Mouse (Mus musculus) cerebellum, adult 2 months (tissue): ENCODE data around the gene Hps4. TPM values are rescaled to one million over a fixed set of nuclear protein-coding genes. Genes with fewer than 3 reads are reported as not detected.
A peak's percentile ranks its signal among the peaks of the same experiment; 100 is the strongest.
"Not testable (repeated sequence)": the region's sequence is repeated elsewhere in the genome, so short reads cannot be mapped to it uniquely, and the experiment has no call there.

Experiments used
- DNase-seq, 2 experiments: peaks; one replicate each; pipeline ENCODE4 v3.0.0; 2021
- H3K27ac ChIP-seq: fragments of 200-500 bp; 2 replicates; pipeline ENCODE4 v1.5.1; 2012; ENCODE audit warnings: low read length, control low read depth, inconsistent platforms; ENCODE audit not compliant: insufficient read depth
- H3K27me3 ChIP-seq: fragments of 200-500 bp; 2 replicates; pipeline ENCODE4 v1.6.1; 2012; ENCODE audit warnings: inconsistent platforms, mild to moderate bottlenecking, low read length, moderate library complexity; ENCODE audit not compliant: control insufficient read depth, insufficient read depth
- H3K4me1 ChIP-seq: fragments of 200-500 bp; 2 replicates; pipeline ENCODE4 v1.6.1; 2011; ENCODE audit warnings: low read length; ENCODE audit not compliant: control insufficient read depth, insufficient read depth
- H3K4me3 ChIP-seq: fragments of 200-500 bp; replicated peaks from 2 replicates; pipeline ENCODE3; 2011; ENCODE audit warnings: mild to moderate bottlenecking, low read depth, low read length, control low read depth; ENCODE audit not compliant: insufficient read depth
- CTCF ChIP-seq: fragments of 200-500 bp; IDR thresholded peaks from 2 replicates; pipeline ENCODE4 v1.5.1; 2011; ENCODE audit warnings: low read depth, mild to moderate bottlenecking, control low read depth, low read length, moderate library complexity, borderline replicate concordance; ENCODE audit not compliant: insufficient read depth
- POLR2A ChIP-seq: fragments of 200-500 bp; IDR thresholded peaks from 2 replicates; pipeline ENCODE4 v1.6.1; 2011; ENCODE audit warnings: low read length, control low read depth, borderline replicate concordance; ENCODE audit not compliant: insufficient read depth
- WGBS: fragments of 180-500 bp; shearing (Covaris S2); methylation state at CpG from one replicate; pipeline ENCODE4 v1.1.7; 2018; 5-methylcytosine and 5-hydroxymethylcytosine counted together
- polyA plus RNA-seq: library from polyadenylated mRNA; depleted of rRNA; stranded (reverse); fragments of >200 nt; gene quantifications from 2 replicates; pipeline ENCODE4 v1.2.3, GENCODE M21; 2012

Hps4 gene
- polyA plus RNA-seq, 1 experiment: 47.4 TPM

- no peak overlapping the region for H3K4me3 ChIP-seq
- no peak for TF ChIP-seq POLR2A
- no peak for TF ChIP-seq CTCF
- H3K4me1 ChIP-seq: no peaks in the 10 kb centered on the region
- 70% methylated on average over 3 of the region's 3 CpGs for WGBS
- no peak for DNase-seq
- no peak overlapping the region for H3K27ac ChIP-seq
- H3K27me3 ChIP-seq: no peaks in the 10 kb centered on the region
Observed at GRCm38 (mm10) chr5:112402437-112402836, 59.6 kb downstream of the Hps4 start.

GRCm38 (mm10) chr5:112406017-112406416 is 63.1 kb downstream of the Hps4 start:
- no peak overlapping the region for H3K27ac ChIP-seq
- H3K27me3 ChIP-seq: no peaks in the 10 kb centered on the region
- H3K4me3 ChIP-seq: no peak overlapping the region
- no peak for TF ChIP-seq CTCF
- no peak for TF ChIP-seq POLR2A
- DNase-seq: no peak
- 61% methylated on average over 3 of the region's 3 CpGs for WGBS
- no peaks in the 10 kb centered on the region for H3K4me1 ChIP-seq

GRCm38 (mm10) chr5:112409274-112409673 is 66.4 kb downstream of the Hps4 start:
- no peaks in the 10 kb centered on the region for H3K27me3 ChIP-seq
- TF ChIP-seq POLR2A: no peak
- no peak for TF ChIP-seq CTCF
- 33% methylated on average over 5 of the region's 5 CpGs for WGBS
- no peak overlapping the region for H3K4me3 ChIP-seq
- no peak for DNase-seq
- H3K4me1 ChIP-seq: no peaks in the 10 kb centered on the region
- no peak overlapping the region for H3K27ac ChIP-seq

- TF ChIP-seq CTCF: no peak
- no peak for TF ChIP-seq POLR2A
- no peak for DNase-seq
- WGBS: 54% methylated on average over 11 of the region's 11 CpGs
- no peak overlapping the region for H3K27ac ChIP-seq
- H3K4me1 ChIP-seq: no peaks in the 10 kb centered on the region
- no peaks in the 10 kb centered on the region for H3K27me3 ChIP-seq
- H3K4me3 ChIP-seq: no peak overlapping the region
Observed at GRCm38 (mm10) chr5:112411072-112411471, 68.2 kb downstream of the Hps4 start.

- Histone ChIP-seq H3K4me1 (no peaks in the 10 kb centered on the region), H3K27me3 (no peaks in the 10 kb centered on the region), H3K27ac (no peak overlapping the region), H3K4me3 (no peak overlapping the region)
- TF ChIP-seq CTCF (no peak), POLR2A (no peak)
- no peak for DNase-seq
- WGBS: 32% methylated on average over 19 of the region's 19 CpGs
Observed at GRCm38 (mm10) chr5:112411514-112412335, 68.8 kb downstream of the Hps4 start.

GRCm38 (mm10) chr5:112412781-112413180 is 69.9 kb downstream of the Hps4 start:
- not testable (repeated sequence) for H3K4me1 ChIP-seq, H3K27me3 ChIP-seq, H3K27ac ChIP-seq, DNase-seq, H3K4me3 ChIP-seq
- 90% methylated on average over 4 of the region's 4 CpGs for WGBS

- Histone ChIP-seq H3K27ac (no peak overlapping the region), H3K4me1 (peaks cover 7% of the 10 kb centered on the region; the same call in 1 of the 2 replicates), H3K27me3 (no peaks in the 10 kb centered on the region), H3K4me3 (no peak overlapping the region)
- 57% methylated on average over 5 of the region's 5 CpGs for WGBS
- DNase-seq: no peak
- no peak for TF ChIP-seq CTCF
- TF ChIP-seq POLR2A: no peak
Observed at GRCm38 (mm10) chr5:112416673-112417072, 73.8 kb downstream of the Hps4 start.

- TF ChIP-seq CTCF (no peak), POLR2A (no peak)
- Histone ChIP-seq H3K4me3 (no peak overlapping the region), H3K27ac (no peak overlapping the region), H3K27me3 (no peaks in the 10 kb centered on the region), H3K4me1 (peaks cover 7% of the 10 kb centered on the region; the same call in 1 of the 2 replicates)
- WGBS: 7% methylated on average over 4 of the region's 4 CpGs
- peak; percentile 63 to 74 for DNase-seq
Observed at GRCm38 (mm10) chr5:112418023-112418422, 75.1 kb downstream of the Hps4 start.
